Mouse (Mus musculus): ENCODE measurements around the gene Myo1c.
"Not testable (repeated sequence)": the region's sequence is repeated elsewhere in the genome, so short reads cannot be mapped to it uniquely, and the experiment has no call there.

The Myo1c gene

DNA sequence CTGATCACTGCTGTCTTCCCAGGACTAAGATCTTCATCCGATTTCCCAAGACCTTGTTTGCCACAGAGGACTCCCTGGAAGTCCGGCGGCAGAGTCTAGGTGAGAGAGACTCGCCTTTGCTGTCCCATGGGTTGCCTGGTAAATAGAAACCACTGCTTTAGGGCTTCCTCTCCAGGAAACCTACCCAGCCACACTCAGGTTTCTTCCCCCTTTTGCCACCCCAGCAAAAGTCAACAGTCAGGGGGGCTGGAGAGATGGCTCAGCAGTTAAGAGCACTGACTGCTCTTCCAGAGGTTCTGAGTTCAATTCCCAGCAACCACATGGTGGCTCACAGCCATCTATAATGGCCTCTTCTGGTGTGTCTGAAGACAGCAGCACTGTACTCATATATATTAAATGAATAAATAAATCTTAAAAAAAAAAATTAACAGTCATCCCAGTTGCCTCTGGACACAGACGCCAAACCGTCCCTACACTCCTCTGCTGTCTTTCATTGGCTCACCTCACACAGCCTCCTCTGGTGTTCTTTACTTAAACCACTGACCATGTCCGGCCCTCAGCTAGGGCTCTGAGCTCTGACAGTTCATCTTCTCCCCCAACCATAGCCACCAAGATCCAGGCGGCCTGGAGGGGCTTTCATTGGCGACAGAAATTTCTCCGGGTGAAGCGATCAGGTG lies 19.0 kb downstream of the Myo1c start:
- DNase-seq (ENCODE audit: extremely low spot score), result no peak

DNA sequence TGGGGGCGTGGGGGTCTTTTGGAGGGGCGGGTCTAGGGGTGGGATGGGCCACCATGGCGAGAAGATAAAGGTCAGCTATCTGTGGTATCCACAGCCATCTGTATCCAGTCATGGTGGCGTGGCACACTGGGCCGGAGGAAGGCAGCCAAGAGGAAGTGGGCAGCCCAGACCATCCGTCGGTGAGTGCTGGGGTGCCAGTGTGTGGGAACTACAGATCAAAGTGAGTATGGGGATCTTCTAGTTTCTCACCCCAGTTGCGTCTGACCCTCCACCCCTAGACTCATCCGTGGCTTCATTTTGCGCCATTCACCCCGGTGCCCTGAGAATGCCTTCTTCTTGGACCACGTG lies 19.5 kb downstream of the Myo1c start:
- DNase-seq (ENCODE audit: extremely low spot score), result no peak

DNA sequence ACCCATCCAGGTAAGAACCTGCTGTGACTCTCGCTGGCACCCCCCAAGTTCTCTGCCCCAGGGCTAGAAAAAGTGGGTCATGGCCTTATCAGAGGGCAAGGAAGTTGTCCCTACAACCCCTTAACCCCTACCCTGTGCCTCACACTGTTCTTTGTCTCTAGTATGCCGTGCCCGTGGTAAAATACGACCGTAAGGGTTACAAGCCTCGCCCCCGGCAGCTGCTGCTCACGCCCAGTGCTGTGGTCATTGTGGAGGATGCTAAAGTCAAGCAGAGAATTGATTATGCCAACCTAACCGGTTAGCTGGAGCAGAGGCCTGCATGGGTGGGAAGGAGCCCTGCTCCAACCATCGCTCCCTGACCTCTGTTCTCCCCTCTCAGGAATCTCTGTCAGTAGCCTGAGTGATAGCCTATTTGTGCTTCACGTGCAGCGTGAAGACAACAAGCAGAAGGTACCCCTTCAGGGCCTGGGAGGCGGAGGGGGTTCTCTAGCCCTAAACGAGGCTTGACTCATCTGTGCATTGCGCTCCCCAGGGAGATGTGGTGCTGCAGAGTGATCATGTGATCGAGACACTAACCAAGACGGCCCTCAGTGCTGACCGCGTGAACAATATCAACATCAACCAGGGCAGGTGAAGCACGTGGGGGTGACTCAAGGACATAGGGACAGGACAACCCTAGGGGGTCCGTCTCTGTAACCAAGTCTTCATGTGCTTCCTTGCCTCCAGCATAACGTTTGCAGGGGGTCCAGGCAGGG lies 21.3 kb downstream of the Myo1c start:
- DNase-seq (ENCODE audit: extremely low spot score), result no peak

DNA sequence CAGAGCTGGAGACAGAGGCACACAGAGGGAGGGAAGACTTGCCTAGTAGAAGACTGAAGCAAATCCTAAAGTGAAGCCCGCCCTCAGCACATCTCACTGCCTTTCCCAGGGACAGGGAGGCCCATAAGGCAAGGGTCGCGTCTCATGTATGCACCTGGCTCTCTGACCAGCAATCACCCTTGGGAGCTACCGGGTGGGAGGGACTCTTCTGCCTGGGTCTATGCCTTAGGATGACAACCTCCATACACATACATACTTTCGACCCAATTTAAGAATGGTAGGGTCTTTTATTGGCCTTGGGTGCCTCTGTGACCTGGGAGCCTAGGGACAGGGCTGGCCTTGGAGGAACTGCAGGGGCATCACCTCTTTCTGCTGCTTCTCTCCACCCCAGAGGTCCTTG lies 23.1 kb downstream of the Myo1c start:
- DNase-seq (ENCODE audit: extremely low spot score), result no peak

DNA sequence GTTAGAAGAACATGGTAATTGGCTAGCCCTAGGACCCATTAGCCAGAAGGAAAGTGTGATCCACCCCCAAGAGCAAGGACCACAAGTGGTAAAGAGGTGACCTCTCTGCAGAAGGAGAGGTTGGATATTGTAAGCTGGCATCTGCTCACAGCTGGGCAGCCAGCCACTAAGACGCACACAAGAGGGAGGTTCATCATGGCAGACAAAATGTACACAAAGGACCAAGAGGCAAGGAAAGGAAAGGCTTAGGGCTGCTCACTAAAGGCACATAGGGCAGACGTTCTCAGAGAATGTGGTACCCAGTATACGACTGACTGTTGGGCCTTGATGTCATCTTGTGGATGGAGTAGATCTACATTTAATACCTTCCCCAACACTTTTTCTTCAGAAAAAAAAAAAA lies 24.6 kb downstream of the Myo1c start:
- DNase-seq (ENCODE audit: extremely low spot score), result no peak

DNA sequence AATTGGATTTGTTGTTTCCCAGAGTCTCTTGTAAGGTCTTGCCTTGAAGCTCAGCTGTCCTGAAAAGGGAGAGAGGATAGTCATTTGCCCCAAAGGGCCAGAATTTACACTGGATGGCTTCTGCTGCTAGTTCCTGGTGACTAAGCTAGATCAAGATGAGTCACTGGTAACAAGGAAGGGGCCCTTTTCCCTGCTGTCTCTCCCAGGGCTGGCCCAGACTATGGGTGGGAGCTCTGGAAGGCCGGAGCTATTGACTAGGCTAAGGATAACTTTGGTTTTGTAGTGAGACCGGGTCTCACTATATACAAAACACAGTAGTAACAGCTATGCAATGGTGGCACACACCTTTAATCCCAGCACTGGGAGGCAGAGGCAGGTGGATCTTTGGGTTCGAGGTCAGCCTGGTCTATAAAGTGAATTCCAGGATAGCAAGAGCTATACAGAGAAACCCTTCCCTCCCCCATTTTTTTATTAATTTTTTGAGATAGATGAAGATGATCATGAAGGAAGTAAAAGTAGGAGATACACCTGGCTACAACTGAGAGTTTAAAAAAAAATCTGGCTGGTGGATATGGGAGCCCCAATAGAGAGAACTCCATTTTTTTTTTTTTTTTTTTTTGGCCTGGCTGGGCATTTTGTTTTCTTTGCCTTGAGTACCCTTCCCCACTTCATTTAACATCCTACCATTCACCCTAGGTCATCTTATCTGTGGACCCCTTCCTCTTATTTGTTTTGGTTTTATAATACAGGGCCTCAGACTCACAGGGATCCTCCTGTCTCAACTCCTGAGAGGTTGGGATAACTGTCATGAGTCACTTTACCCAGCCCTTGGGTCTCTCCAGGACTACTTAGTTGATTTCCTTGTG lies 27.8 kb downstream of the Myo1c start:
- no peak for DNase-seq (ENCODE audit: extremely low spot score)

DNA sequence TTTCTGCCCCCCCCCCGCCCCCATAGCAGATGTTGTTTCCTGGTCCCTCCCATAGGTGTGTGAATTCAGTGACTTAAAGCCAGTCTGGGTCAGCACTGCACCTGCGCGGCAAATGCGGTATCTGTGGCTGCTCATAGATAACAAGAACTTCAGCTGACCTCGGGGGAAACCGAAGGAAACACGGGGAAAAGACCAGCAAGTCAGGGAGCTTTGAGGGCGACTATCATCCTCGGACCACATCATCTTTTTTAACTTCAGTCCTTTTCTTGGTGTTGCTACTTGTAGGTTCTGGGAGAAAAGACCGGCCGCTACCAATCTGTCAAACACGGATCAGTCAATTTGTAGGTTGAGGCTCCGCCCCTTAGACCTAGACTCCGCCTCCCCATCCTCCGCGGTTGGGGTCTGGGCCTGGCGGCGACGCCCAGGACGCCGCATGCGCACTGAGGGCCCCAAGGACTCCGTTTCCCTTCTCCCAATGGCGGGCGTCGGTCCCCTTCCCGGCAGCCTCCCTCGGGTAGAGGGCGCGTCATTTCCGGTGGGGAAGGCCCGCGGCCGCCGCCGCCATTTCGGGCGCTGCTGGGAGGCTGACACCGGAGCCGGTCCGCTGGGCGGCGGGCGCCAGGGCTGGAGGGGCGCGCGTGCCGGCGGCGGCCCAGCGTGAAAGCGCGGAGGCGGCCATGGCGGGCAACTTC lies 28.6 kb downstream of the Myo1c start, which contains the start of gene Crk:
Crk (plus strand) TSS at position 513 of the 692 bp plus-strand sequence.
- peak; percentile 97 for DNase-seq (ENCODE audit: extremely low spot score)

DNA sequence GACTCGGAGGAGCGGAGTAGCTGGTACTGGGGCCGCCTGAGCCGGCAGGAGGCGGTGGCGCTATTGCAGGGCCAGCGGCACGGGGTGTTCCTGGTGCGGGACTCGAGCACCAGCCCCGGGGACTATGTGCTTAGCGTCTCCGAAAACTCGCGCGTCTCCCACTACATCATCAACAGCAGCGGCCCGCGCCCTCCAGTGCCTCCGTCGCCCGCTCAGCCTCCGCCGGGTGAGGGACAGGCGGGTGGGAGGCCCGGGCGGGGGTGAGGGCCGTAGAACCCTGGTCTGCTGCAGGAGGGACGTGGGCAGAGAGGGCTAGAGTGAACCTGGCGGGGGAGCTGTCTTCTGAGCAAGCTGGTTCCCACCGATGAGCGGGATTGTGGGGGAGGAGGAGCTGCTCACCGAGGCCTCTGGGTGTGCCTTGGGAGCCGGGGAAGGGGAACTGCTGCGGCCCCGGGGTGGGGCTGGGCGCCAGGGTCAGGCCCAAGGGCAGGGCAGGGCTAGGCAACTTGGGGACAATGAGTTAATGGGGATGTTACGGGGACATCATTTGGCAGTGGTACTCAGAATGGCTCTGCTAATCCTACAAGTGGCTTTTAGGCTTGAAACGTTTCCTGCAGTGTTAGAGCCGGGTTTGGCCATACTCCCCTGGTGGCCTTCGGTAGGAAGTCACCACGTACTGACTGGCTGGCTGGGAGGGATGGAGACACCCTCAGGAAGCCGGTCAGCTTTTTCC lies 29.3 kb downstream of the Myo1c start:
- DNase-seq (ENCODE audit: extremely low spot score), result no peak

DNA sequence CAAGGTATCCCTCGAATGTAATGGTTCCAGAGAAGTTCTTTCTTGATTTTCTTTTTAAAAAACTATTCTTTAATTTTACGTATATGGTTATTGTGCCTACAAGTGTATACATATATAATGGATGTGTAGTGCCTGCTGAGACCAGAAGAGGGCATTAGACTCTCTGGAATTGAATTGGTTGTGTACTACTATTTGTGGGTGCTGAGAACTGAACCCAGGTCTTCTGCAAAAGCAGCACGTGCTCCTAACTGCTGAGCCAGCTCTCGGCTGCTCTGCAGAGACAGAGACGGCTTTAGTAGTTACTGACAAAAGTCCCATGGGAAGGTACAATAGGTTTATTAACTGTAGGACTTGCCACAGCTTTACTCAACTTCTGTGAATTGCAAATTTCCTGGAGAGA lies 34.2 kb downstream of the Myo1c start:
- DNase-seq (ENCODE audit: extremely low spot score), result no peak

DNA sequence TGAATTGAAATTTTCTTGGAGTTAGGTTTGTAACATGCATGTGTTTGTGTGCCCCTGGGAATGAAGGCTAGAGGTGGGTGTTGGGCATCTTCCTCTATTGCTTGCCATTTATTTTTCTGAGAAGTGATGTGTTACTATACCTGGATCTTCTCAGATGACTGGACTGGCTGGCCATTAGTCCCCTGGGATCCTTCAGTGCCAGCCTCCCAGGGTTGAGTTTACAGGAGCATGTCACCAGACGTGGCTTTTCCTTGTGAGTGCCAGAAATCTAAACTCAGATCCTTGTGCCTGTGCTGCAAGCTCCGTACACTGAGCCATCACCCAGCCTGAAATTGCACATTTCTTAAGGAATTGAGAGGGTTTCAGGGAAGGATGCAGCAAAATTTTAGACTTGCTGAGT lies 34.7 kb downstream of the Myo1c start:
- no peak for DNase-seq (ENCODE audit: extremely low spot score)

DNA sequence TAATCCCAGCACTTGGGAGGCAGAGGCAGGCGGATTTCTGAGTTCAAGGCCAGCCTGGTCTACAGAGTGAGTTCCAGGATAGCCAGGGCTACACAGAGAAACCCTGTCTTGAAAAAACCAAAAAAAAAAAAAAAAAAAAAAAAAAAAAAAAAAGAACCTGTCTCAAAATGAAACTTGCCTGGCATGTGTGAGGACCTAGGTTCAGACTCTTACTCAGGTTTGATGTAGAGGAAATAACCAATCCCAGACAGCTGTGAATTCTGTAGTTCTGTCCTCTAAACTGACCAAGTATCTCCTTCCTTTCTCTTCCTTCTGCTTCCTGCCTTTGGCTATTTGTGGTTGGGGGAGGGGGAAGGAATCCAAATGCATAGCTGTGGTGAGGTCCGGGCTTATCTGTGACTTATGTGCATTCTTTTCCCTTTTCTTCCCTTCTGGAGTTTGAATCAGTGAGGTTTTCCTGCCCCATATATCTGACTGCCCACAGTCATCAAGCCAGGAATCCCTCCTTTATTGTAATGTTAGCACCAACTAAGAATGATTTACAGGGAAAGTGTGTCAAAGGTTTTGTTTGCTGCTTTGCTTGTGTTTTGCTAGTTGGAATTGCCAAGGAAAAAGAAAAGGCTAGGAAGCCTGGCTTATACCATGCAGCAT lies 37.2 kb downstream of the Myo1c start:
- DNase-seq (ENCODE audit: extremely low spot score), result no peak

DNA sequence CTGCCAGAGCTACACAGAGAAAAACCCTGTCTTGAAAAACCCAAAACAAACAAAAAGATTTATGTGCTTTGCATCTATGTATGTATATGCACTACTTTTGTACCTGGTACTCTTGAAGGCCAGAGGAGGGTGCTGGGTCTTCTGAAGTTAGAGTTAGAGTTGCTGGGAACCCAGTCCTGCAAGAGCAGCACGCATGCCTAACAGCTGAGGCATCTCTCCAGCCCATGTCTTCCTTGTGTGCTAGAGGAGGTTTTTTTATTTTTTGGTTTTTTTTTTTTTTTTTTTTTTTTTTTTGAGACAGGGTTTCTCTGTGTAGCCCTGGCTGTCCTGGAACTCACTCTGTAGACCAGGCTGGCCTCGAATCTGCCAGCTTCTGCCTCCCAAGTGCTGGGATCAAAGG lies 37.8 kb downstream of the Myo1c start:
- DNase-seq (ENCODE audit: extremely low spot score), result no peak

DNA sequence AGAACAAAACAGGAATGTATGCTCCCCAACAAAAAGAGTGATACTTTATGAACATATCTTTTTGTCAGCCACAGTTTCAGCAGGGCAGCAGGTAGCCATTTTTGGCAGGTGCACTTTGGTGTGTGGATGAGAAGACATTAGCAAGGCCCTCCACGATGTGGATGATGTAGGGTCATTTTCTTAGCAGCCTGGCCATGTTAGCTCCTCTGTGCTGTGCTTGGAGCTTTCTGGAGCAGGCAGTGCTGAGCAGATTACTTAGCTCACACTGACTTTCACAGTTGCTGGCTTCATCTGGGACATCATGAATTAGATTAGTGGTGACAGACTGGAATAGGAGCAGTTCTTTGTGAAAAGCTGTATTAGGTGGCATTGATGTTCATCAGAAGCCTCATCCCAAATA lies 39.7 kb downstream of the Myo1c start:
- DNase-seq (ENCODE audit: extremely low spot score), result no peak

DNA sequence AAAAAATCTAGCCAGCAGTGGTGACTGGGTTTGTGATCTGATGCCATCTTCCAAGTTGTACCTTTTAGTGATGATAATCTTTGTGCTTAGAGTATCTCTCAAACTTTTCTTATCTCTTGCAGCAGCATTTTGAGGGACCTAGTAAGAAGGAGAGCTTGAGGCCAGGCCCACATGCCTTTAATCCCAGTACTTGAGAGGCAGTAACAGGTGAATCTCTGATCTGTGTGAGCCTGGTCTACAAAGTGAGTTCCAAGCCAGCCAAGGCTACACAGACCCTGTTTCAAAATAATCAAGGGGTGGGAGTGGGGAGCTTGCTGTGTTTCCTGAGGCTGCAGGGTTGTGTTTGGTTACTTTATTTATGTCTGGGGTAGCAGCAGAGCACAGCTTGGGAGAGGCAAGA lies 40.7 kb downstream of the Myo1c start:
- no peak for DNase-seq (ENCODE audit: extremely low spot score)

DNA sequence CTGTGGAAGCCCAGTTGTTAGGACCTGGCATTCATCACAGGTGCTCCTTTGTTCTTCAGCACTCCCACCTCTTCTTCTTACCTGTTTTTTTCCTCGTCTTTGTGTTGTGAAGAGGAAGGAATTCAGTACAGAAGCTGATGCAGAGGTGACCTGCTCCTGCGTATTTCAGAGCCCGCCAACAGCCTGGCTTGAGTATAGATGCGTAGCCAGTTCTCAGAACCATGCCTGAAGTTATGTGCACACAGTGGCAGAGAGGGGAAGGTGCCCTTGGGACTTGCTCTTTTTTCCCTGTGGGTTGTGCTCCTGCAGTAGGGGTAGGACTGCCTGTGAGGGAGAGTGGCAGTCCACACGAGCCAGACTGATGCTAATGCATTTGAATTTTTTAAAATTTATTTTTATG lies 43.3 kb downstream of the Myo1c start:
- no peak for DNase-seq (ENCODE audit: extremely low spot score)

DNA sequence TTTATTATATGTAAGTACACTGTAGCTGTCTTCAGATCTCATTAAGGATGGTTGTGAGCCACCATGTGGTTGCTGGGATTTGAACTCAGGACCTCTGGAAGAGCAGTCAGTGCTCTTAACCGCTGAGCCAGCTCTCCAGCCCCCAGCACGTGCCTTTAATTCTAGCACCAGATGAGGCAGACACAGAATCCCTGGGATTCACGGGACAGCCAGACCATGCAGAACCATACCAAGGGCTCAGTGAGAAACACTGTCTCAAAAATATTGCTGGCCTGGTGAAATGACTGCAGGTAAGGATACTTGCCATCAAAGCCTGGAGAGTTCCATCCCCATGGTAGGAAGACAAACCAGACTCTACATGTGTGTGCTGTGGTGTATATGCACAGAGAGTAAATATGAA lies 47.2 kb downstream of the Myo1c start:
- not testable (repeated sequence) for DNase-seq (ENCODE audit: extremely low spot score)

DNA sequence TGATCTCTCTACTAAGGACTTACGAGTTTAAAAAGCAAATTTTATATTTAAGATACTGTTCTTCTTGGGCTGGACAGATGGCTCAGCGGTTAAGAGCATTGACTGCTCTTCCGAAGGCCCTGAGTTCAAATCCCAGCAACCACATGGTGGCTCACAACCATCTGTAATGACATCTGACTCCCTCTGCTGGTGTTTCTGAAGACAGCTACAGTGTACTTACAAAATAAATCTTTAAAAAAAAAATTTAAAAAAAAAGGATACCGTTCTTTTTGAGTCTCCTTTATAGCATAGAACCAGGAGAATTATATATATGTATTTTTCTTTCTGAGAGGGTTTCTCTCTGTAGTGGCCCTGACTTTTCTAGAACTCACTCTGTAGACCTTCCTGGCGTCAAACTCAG lies 50.3 kb downstream of the Myo1c start:
- no peak for DNase-seq (ENCODE audit: extremely low spot score)

DNA sequence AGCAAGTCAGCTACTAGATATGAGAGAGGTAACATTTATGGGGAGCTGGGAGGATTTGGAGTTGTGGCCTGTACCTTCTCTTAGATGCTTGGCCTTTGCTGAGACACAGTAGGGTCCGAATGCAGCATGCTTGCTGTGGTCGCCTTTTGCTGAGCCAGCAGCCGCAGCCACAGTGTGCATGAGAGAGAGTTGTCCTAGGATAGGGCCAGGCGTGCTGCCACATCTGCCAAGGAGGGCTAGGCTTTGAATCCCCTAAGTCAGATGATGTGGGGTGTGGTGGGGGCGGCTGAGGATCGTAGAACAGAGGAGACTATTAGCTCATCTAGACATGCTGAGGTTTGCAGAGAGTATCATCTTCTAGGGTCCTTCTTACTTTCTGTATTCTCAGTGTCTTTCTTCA lies 52.5 kb downstream of the Myo1c start:
- DNase-seq (ENCODE audit: extremely low spot score), result no peak

DNA sequence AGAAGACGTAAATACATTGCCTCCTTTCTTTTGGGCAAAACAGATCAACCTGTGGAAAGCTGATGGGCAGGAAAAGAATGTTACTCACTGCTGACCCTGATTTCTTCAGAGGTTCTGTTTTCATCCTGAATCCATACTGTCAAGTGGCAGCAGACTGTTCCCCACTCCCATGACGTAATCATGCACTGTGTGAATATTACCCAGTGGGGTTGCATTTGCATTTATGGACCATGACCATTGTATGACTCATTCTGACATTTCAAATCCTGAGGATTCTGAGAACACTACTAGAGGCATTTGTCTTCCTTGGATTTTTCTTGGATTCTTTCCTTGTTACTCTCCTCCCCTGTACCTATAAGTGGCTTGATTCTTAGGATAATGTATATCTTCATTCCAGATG lies 53.4 kb downstream of the Myo1c start:
- no peak for DNase-seq (ENCODE audit: extremely low spot score)

DNA sequence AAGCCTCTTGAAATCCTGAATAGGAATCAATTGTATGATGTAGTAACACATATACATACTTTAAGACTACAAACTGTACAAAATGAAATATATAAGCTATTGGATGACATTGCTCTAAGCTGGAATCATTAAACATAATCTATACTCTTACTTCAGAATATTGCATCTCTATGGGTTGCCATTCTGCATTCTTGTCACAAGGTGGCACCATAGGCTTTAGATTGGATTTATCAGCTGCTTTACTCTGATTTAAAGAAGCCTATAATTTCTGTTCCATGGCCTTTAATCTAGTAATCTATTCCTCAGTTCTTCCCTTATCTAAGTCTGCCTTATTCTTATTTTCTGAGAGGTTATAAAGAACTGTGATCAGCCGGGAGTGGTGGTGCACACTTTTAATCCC lies 63.6 kb downstream of the Myo1c start:
- DNase-seq (ENCODE audit: extremely low spot score), result no peak

DNA sequence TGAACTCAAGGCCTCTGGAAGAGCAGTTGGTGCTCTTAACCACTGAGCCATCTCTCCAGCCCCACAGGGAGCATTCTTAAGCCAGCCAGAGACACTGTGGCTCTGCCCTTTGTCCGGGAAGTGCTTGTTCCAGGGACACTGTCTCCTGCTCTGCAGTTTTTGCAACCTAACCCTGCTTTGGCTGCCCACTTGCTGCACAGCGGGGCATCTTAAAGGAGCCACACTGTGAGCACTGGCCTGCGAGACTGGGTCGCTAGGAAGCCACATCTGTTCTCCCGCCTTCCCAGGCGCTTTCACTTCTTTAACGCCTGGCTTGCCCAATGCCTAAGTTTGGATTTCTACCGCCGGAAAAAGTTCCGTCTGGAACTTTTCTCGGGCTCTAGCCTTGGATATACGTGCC lies 65.3 kb downstream of the Myo1c start:
- DNase-seq (ENCODE audit: extremely low spot score), result no peak
